ENCODE assay signal across 9 mouse cellular contexts in genomic region chr11:82387711-82388341, GRCm38 (mm10). TPM values are rescaled to one million over a fixed set of nuclear protein-coding genes. Genes with fewer than 3 reads are reported as not detected.
A peak's percentile ranks its signal among the peaks of the same experiment; 100 is the strongest.
DNase-seq lines count a peak whose midpoint lies in the region; ATAC-seq and TF ChIP-seq lines count a peak whose summit lies in the region.
"Had no signal": no experiment of that assay in that cellular context is flagged by ENCODE, and none has a peak within 500 bp of the region (broad histone marks: within the 10 kb centered on the region; RNA-seq: fewer than 3 reads in every experiment).

No protein-coding gene starts in this region.

- TF ChIP-seq CTCF in brain, embryonic 14.5 days (IDR thresholded peaks at IDR 0.05; ENCODE audit: borderline replicate concordance, extremely low read depth, insufficient read depth, insufficient read length) = no peak

- H3K27ac ChIP-seq in embryonic facial prominence, embryonic 13.5 days = no peak overlapping the region
- no peak overlapping the region for H3K27ac ChIP-seq in neural tube, embryonic 12.5 days

- intact Hi-C loops in left cerebral cortex, postnatal 25 days (cut with DNase I) = loop anchor here (5.0 kb wide), 3 partner anchors 224 to 484 kb away; partner anchors contain the start of gene Rffl

- H3K4me2 ChIP-seq in embryonic facial prominence, embryonic 13.5 days = peak overlapping the region; percentile 97
- peak overlapping the region; percentile 91 for H3K4me2 ChIP-seq in neural tube, embryonic 12.5 days (replicated peaks)

- H3K27me3 ChIP-seq in embryonic facial prominence, embryonic 13.5 days = peaks cover 96% of the 10 kb centered on the region
- peaks cover 58% of the 10 kb centered on the region for H3K27me3 ChIP-seq in neural tube, embryonic 12.5 days (replicated peaks)

- no peak for TF ChIP-seq POLR2A in brain, embryonic 14.5 days (IDR thresholded peaks at IDR 0.05; ENCODE audit: borderline replicate concordance, extremely low read depth, insufficient read depth, insufficient read length, poor library complexity, severe bottlenecking)

- H3K4me3 ChIP-seq in embryonic facial prominence, embryonic 13.5 days = peak overlapping the region; percentile 64
- H3K4me3 ChIP-seq in neural tube, embryonic 12.5 days = peak overlapping the region; percentile 68
- H3K4me3 ChIP-seq: megakaryocyte, embryonic 14.5 days had no signal

- peaks cover 36% of the 10 kb centered on the region for H3K4me1 ChIP-seq in embryonic facial prominence, embryonic 13.5 days
- H3K4me1 ChIP-seq in neural tube, embryonic 12.5 days = peaks cover 35% of the 10 kb centered on the region

- H3K9ac ChIP-seq in embryonic facial prominence, embryonic 13.5 days = peak overlapping the region; percentile 70
- peak overlapping the region; percentile 74 for H3K9ac ChIP-seq in neural tube, embryonic 12.5 days

- no peaks in the 10 kb centered on the region for H3K36me3 ChIP-seq in embryonic facial prominence, embryonic 13.5 days
- no peaks in the 10 kb centered on the region for H3K36me3 ChIP-seq in neural tube, embryonic 12.5 days

- no peaks in the 10 kb centered on the region for H3K9me3 ChIP-seq in embryonic facial prominence, embryonic 13.5 days
- H3K9me3 ChIP-seq in neural tube, embryonic 12.5 days = no peaks in the 10 kb centered on the region
- H3K9me3 ChIP-seq: megakaryocyte, embryonic 14.5 days had no signal

- DNase-seq in kidney, postnatal 4 days = peak; percentile 25 to 34
- DNase-seq in kidney, adult 9 months = no peak
- peak; percentile 38 for DNase-seq in brain, embryonic 14.5 days (ENCODE audit: low read depth)
- peak; percentile 18 to 35 for DNase-seq in left cerebral cortex, postnatal 25 days (ENCODE audit: low spot score in 2 of 2)
- no peak for DNase-seq in spleen, postnatal 4 days (ENCODE audit: low spot score in 2 of 2)
- DNase-seq in natural killer cell, adult 2 months (ENCODE audit: low spot score in 2 of 2) = no peak

- under 1% methylated on average over 47 of the region's 47 CpGs for WGBS in embryonic facial prominence, embryonic 13.5 days
- whole genome bisulfite sequencing in neural tube, embryonic 12.5 days = under 1% methylated on average over 46 of the region's 47 CpGs

- no peak for ATAC-seq in embryonic facial prominence, embryonic 13.5 days (ENCODE audit: insufficient number of reproducible peaks, insufficient read depth, low FRiP score, low TSS enrichment, low read depth)
- no peak for ATAC-seq in neural tube, embryonic 12.5 days (ENCODE audit: low FRiP score, low read depth)

RNA-seq across cellular contexts. Expression of gene Tmem132e, which starts 0.9 kb away (rescaled TPM):
- 7.5 and 15.4 TPM in 2 replicates for polyA plus RNA-seq in brain, embryonic 14.5 days (2012; rRNA removed)
- 0.39 and 0.52 TPM in 2 replicates for polyA plus RNA-seq in embryonic facial prominence, embryonic 13.5 days (2015; fragmentation: Nextera tagmentation; extraction: Ambion mirVana)
- total RNA-seq in left cerebral cortex, postnatal 25 days (2021) = 10 to 100 TPM; 17.7 to 19.1 TPM
- 7.1 and 8.8 TPM in 2 replicates for polyA plus RNA-seq in neural tube, embryonic 12.5 days (2016; fragmentation: Nextera tagmentation; extraction: Ambion mirVana)

Comparison
In these comparisons a context has a peak if more than half of its experiments do, and no peak if none do; other contexts are left out.
1. DNase-seq: peak in kidney, postnatal 4 days (2 of 2), brain, embryonic 14.5 days (single experiment) and left cerebral cortex, postnatal 25 days (2 of 2); none in kidney, adult 9 months (single experiment), spleen, postnatal 4 days (0 of 2) and natural killer cell, adult 2 months (0 of 2).